Mouse (Mus musculus) adrenal gland, postnatal 4 days (tissue): ENCODE measurements around the gene Dpf2. TPM values are rescaled to one million over a fixed set of nuclear protein-coding genes. Genes with fewer than 3 reads are reported as not detected.
"Not testable (repeated sequence)": the region's sequence is repeated elsewhere in the genome, so short reads cannot be mapped to it uniquely, and the experiment has no call there.

Experiments used
- DNase-seq, 2 experiments: peaks; one replicate each; pipeline ENCODE4 v3.0.0; 2021 to 2022; ENCODE audit warnings: low spot score in 2 of 2, mixed read lengths in 2 of 2
- total RNA-seq, 2 experiments: library from RNA; stranded (reverse); gene quantifications; 2 replicates each; pipeline ENCODE4 v1.2.3; 2021

Gene Dpf2
- total RNA-seq, 2 experiments from 2014 or later: 158 to 169 TPM

DNA sequence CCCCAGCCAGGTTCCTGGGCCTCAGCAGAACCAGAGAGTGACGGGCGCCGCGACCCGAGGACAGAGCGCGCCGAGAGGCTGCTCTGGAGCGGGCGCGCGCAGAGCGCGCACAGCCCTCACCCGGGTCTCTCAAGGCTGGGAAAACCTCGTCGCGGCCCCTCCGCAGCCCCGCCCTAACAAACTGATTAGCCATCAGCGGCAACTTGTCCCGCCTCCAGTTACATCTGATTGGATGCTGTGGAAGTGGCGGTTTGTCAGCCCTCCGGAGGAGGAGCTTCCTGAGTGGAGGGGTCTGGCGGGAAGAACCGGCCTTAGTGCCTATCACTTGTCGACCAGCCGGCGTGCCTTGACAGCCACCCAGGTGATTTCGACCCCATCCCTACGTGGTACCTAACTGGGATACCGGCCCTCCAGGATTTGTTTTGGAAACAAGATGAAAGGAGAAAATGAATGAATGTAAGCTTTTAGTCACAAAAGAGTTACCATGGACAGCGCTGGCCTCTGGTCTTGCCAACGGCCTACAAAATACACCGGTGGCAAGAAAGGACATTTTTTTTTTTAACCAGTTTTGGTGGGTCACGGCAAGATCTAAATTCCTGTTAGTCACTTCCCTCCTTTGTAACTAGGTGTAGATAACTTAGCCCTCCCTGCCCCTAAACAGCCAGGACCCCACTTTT lies 18.7 kb downstream of the Dpf2 start, which contains the start of gene Tigd3:
TSS of gene Tigd3 (minus strand) at position 148 of the 677 bp plus-strand sequence.
- DNase-seq: peak; percentile 78 to 91

DNA sequence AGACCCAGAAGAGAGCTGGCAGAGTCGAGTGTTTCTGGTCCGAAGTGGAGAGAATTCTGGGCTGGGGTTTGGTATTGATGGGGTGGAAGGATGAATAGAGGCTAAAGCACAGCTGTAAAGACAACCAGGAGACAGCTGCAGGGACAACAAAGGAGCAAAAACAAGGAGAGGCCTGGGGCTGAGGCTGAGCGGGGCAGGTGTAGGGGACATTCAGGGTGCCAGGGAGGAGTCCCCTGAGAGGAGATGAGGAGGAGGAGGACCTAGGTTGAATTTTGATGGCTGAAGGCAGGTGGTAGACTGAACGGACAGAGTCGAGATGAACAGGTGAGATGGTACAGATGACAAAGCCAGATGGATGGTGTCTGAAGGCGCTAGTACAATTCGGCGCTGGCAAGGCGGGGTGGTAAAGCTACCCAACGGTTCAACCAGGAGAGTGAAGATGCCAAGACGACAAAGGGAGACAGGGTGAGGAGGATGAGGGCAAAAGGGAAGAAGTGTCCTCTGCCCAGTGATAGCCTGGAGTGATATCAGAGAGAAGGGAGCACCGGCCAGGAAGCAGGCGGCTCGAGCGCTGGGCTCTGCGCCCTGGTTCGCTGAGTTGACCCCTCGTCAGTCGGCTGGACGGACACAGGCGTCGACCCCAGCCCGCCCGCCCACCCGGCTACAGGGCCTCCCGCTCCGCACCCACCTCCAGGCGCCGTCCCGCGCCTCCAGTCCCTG lies 19.4 kb downstream of the Dpf2 start:
- no peak for DNase-seq

DNA sequence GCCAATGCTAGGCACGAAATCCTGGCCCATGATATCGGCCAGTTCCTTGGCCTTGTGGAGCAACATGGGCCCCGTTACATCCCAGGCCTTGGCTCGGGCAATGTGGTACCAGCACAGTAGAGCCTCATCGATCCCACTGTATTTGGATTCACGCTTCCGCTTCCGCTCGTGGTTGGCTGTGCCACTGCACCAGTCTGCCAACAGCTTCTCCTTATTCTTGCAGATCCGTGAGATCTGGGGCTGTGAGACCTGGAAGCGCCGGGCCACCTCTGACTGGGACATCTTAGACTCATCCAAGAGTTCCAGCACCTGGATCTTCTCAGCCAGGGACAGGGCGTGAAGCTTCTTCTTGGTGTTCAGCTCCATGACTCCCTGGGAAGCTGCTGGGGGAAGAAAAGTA lies 20.1 kb downstream of the Dpf2 start:
- DNase-seq: no peak

DNA sequence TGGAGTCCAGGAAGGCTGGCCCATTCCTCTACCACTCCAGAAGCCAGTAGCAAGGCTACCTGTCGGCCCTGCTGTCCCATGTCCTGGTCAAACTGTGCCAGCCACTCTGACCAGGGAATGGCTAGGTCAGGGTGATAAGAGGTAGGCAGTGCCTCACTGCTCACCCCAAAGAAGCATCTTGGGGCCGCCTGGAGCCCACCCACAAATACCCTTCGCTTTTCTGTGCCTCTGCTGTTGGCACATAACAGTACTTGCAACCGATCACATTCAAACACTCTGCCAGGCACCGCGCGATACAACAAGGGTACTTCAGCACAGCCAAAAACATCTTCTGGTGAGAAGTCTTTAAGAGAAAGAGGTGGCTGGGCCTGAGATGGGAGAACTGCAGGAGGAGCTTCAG lies 20.5 kb downstream of the Dpf2 start:
- DNase-seq: no peak

DNA sequence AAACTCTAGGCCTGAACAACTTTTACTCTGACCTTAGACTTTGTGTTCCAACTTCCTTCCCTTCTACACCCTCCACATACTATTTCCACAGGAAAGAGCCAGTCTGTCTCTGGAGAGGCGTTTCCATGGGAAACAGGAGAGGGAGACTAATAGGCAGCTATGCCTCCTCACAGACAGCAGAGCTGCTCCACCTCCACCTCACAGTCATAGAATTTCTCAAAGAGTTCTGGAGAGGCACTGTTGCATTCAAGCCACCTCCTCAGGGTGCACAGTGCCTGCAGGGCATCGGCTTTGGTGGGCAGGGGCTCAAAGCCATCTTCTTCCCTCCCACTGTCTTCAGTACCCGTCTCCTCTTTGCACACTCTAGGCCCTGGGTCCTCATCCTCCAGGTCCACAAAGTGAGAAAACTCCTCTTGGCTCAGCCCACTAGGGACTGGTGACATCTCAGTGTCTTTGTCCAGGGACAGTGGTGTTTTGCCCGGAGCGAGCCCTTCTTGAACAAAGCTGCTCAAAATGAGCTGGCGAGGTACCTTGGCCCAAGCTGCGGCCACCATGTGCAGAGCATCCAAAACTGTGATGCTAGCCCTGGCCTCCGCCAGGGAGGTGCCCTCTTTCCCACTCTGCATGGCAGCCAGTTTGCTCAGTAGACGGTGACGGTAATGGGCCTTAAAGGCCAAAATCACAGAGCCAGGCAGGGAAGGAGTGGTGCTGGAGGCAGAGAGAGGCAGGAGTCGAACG lies 21.1 kb downstream of the Dpf2 start:
- DNase-seq: no peak

DNA sequence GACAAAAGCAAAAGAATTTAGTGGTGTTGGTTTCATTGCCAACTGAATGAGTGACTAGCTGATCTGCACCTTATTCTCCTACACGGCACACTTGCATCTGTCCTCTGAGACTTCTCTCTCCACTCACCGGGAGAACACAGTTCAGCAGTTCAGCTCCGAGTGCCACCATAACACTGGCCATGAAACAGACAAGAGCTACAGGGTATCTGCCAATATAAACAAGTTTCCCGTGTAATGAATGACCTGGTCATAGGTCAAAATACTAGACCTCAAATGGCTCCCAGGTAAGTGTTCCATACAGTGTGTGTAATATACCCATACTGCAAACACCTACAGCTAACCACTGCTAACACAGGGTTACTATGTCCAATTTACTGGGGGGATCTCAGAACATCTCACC lies 23.6 kb downstream of the Dpf2 start:
- DNase-seq: no peak

DNA sequence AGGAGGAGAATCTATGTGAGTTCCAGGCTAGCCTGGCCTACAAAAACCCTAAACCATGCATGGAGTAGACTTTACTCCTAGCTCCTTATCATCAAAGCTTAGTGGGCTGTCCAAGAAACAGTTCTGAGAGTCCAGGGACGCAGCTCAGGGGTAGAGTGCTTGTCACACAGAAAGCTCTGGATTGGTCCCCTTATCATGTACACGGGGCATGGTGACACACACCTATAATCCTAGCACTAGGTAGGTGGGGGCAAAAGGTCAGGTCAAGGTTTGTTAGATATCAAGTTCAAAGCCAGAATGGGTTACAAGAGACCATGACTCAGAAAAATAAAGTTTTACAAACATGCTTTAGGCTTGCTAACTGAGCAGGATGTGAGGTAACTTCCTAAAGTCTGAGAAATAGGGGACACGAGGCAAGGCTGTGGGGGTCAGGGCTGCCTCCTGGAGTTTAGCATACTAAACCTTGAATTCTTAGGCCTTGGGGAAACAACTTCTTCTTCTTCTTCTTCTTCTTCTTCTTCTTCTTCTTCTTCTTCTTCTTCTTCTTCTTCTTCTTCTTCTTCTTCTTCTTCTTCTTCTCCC lies 25.5 kb downstream of the Dpf2 start:
- no peak for DNase-seq

DNA sequence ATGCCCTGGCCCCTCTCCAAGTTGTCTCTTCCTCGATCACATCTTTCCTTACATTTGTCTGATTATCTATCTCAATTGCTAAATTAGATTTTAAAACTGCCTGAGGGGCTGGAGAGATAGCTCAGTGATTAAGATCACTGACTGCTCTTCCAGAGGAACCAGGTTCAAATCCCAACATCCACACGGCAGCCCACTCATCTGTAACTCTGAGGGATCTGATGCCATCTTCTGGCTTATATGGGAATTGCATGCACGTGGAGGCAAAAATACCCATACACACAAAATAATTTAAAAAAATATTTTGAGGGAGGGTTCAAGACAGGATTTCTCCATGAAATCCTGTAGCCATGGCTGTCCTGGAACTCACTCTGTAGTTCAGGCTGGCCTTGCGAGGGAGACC lies 27.0 kb downstream of the Dpf2 start:
- DNase-seq: no peak

DNA sequence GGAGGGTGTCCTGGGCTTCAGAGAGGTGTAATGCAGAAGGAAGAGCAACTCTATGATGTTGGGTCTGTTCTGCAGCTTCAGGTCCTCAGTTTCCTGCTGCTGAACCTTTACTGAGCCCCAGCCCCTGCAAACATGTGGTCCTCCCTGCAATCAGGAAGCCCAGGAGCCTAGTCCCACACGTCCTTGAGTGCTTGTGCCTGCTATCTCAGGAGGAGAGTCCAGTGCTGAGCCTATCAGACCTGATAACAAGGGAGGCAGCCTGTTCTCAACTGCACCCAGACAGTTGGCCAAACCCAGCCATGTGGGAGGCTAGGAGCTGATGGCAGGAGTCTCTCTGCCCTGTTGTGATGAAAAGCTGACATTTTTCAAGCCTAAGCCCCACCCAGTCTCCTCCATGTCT lies 28.9 kb downstream of the Dpf2 start:
- DNase-seq: no peak

DNA sequence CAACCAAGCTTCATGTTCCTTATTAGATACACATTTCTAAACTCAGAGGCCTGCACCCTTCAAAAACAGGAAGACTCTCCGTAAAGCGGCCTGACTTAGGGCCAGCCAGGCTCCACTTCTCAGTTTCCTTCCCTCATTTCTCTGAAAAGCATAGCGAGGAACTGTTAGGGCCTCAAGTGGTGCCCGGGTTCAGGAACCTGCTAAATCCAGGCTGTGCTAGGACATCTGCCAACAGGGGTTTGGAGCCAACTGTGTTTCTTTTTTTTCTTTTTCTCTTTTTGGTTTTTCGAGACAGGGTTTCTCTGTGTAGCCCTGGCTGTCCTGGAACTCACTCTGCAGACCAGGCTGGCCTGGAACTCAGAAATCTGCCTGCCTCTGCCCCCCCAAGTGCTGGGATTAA lies 30.7 kb downstream of the Dpf2 start:
- not testable (repeated sequence) for DNase-seq

DNA sequence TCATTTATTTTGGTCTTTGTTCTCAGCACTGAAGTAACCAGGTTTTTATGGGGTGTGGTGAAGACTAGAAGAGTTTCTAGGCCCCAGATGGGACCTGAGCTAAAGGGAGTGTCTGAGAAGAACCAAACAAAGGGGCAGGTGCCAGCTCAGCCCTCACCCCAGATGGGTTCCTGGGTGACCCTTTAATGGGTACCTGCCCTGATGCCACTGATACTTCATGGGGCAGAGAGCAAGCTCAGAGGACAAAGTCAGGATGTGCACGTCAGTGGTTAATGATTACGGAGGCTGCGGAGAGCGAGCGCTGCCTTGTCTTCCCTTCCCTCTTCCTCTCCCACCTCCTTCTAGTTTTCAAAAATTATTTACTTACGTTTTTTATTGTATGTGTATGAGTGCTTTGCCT lies 31.7 kb downstream of the Dpf2 start:
- no peak for DNase-seq

DNA sequence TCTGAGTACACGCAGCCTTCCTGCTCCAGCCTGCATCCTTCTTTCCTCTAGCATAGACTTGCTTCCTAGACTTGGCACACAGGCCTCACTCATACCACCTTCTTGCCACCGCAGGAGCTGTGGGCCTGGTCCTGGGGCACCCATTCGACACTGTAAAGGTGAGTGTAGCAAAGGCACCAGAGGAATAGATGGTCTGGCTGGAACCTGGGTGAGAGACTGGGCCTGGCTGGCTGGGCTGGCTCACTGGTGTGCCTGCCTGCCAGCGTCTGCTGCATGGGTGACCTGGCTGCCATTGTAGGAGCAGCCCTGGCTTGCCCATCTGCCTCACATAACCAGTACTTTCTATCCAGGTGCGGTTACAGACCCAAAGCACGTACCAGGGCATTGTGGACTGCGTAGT lies 33.1 kb downstream of the Dpf2 start:
- no peak for DNase-seq

DNA sequence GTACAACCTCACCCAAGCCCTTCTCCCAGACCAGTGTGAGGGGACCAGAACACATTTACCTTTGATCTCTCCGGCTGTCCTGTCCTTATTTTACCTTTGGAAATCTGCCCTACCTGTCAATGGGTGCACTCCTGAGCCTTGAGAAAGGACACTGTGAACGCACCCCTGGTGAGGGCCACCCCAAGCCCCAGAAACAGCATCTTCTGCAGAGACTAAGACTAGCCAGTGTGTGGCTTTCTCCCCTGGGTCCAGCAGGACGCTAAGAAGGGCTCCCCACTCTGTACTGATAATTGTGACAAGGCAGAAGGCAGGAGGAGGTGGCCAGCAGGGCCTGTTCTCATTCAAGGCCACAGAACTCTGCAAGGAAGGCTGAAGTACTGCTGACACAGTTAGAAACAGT lies 33.9 kb downstream of the Dpf2 start:
- no peak for DNase-seq

DNA sequence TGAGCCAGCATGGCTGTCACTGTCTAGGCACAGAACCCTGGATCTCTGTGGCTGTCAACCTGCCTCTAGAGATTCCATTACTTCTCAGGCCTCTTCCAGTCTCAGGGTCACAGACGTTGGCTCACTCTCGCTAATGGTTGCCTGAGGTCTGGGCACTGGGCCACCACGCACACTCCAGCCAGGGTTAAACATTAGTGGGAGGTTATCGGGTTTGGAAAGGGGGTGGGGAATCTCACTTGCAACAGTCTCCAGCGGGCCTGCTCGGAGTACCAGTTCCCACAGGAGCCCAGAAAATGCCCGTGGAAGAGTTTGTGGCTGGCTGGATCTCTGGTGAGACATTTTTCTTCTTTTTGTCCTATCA lies 34.5 kb downstream of the Dpf2 start:
- DNase-seq: peak in 1 of 2 experiments; percentile 71

DNA sequence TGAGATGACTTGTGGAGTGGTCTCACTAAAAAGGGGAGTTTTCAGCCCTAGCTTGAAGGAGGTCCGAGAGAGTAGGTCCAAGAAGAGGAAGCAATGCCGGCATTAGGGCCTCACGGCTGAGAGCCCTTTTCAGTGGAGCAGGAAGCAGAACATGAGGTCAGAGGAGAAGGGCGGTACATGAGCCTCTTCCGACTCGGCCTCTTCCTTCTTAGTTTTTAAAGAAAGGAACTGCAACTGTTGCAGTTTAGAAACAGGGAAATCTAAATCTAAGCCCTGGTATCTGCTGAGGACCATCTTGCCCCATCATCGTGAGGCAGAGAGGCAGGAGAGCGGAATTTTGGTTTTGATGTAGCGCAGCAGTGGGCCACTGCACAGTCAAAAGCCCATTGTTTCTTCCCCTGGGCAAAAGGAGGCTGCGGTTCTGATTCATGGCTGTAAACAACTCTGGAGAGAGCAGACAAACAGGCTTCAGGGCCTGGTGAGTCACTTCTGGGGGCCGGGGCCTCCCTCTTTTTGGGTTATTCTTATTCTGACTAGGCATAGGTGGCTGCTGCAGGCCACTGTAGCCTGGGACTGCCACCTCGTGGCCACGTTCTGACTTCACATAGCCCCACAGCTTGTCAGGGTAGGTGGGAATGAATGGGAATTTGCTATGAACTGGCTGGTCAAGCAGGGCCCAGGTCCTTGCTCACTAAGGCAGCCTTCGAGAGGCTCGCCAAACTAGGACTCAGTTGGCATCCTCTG lies 35.0 kb downstream of the Dpf2 start, which contains the start of gene Slc25a45:
TSS of gene Slc25a45 (plus strand) at position 191 of the 744 bp plus-strand sequence.
- DNase-seq: peak; percentile 48 to 64

DNA sequence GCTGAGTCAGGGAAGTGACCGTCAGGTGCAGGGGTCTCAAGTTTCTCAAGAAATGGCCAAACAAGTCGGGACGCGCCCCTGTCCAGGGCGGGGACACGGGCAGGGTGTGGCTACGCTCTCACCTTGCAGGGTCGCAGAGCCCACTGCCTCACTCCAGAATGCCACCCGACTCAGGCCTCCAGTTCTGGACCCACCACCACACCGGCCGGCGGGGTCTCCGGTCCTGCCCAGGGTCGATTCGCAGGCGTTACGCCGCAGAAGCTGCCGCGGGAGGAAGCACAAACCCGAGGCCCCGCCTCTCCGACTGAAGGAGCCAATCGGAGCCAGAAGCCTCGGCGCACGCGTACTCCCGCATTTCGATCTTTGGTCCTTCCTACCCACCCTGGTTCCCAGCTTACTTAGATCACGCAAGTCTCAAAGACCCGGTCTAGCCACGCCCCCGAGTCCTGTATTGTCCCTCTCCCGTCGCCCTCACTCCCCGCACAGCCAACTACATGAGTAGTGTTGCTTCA lies 37.8 kb downstream of the Dpf2 start, which contains the start of gene Frmd8:
TSS of gene Frmd8 (minus strand) at position 306 of the 512 bp plus-strand sequence.
- DNase-seq: peak; percentile 74 to 80

DNA sequence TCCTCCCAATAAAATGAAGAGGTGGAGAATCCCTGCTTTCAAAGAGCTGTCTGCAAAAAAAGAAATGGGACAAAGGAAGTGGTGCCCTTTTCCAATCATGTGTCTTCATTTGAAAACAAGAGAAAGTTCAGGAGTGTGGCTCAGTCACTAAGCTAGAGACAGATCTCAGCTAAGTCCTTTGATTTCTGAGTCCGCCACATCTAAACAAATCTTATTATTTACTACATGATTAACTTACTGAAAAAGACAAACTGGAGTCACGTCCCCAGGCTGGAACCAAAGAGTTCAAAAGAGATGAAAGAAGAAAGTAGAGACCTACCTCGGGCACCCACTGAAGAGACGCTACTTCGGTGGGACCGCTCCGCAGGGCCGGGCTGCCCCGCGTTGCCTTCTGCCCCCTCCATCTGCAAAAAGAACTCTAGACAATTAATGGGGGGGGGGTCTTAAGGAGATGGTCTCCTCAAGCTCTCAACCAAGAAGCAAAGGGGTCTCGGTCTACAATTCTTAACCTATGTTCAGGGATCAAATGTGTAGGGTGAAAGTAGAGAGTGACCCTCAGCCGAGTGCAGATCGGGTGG lies 38.3 kb downstream of the Dpf2 start:
- no peak for DNase-seq

DNA sequence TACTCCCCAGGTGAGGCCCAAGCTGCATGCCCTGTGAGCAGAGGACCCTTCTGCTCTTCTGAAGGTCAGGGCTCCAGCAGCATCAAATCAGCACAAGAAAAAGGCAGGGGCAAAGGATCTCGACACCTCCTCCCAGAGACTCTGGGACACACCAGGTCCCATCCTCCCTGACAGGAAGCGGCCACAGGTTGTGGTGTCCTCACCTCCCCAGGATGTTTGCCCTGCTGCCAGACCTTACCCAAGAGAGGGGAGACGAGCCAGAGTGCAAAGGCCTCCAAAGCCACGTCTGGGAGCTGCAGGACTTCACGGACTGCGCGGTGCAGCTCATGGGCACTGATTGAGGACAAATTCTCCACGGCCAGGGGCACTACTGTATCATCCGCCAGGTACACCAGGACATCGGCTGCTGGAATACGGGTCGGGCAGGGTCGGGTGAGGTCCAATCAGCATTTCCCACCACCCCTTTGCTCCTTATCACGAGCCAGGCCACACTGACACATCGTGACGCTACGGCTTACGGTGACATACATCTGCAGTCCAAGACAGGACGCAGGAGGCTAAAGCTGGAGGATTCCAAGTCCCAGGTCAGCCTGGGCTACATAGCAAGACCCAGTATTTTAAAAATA lies 39.8 kb downstream of the Dpf2 start:
- DNase-seq: no peak

DNA sequence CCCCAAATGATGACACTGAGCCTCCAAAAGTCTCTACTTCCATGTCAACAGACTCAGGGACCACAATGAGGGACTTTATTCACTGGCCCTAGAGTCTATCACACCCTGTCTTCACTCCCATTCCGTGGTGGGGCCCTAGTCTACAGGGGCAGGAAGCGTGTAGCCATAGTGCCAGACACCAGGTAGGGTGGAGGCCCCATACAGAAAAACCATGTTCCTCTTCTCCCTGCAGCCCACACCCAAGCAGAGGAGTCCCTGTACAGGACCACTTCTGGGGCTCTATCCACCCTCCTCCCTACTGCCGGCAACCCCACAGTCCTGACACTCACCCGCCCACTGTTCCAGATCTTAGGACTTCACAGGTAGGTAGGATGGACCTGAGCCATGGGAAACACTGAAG lies 40.3 kb downstream of the Dpf2 start:
- no peak for DNase-seq

DNA sequence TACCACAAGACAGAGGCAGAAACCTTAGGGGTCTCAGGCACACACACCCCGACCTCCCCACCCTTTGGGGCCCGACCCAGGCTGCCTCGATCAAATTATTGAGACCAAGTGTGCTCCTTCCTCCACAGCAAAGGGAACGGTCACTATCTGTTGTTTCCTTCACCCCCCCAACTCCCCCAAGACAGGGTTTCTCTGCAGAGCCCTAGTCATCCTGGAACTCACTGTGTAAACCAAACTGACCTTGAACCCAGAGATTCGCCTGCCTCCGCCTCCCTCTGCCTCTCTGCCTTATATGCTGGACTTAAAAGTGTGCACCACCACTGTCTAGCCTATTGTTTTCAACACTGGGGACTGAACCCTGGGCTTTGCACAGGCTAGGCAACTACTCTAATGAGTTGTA lies 41.1 kb downstream of the Dpf2 start:
- DNase-seq: no peak
